Mouse (Mus musculus) heart, adult 9 months (tissue): ENCODE measurements around the gene Xpr1.

Experiments
- DNase-seq, 2 experiments: peaks; one replicate each; pipeline ENCODE4 v3.0.0; 2022; ENCODE audit warnings: low spot score in 2 of 2

Gene Xpr1

GRCm38 (mm10) chr1:155252631-155253121, 164.5 kb downstream of the Xpr1 start:
- DNase-seq = no peak

- DNase-seq = no peak
Measured at GRCm38 (mm10) chr1:155251596-155251995, 165.6 kb downstream of the Xpr1 start.

- DNase-seq = no peak
Measured at GRCm38 (mm10) chr1:155250531-155251135, 166.6 kb downstream of the Xpr1 start.

GRCm38 (mm10) chr1:155249896-155250295, 167.3 kb downstream of the Xpr1 start:
- no peak for DNase-seq

- DNase-seq = no peak
Measured at GRCm38 (mm10) chr1:155248041-155248440, 169.2 kb downstream of the Xpr1 start.

- DNase-seq = no peak
Measured at GRCm38 (mm10) chr1:155247441-155247840, 169.8 kb downstream of the Xpr1 start.

GRCm38 (mm10) chr1:155245516-155245915, 171.7 kb downstream of the Xpr1 start:
- no peak for DNase-seq

GRCm38 (mm10) chr1:155244771-155245211, 172.4 kb downstream of the Xpr1 start:
- DNase-seq = peak in 1 of 2 experiments; percentile 24

GRCm38 (mm10) chr1:155243797-155244770, 173.1 kb downstream of the Xpr1 start, which contains the start of gene BC034090:
TSS of gene BC034090 (minus strand) at chr1:155244444.
- peak; percentile 65 to 71 for DNase-seq

- DNase-seq = no peak
Measured at GRCm38 (mm10) chr1:155242488-155242745, 174.8 kb downstream of the Xpr1 start.

GRCm38 (mm10) chr1:155241701-155242487, 175.3 kb downstream of the Xpr1 start:
- no peak for DNase-seq

- DNase-seq = peak; percentile 48 to 59
Measured at GRCm38 (mm10) chr1:155239962-155240717, 177.1 kb downstream of the Xpr1 start.

GRCm38 (mm10) chr1:155239169-155239568, 178.0 kb downstream of the Xpr1 start:
- DNase-seq = no peak

GRCm38 (mm10) chr1:155238126-155238525, 179.1 kb downstream of the Xpr1 start:
- DNase-seq = no peak

- DNase-seq = no peak
Measured at GRCm38 (mm10) chr1:155237390-155237789, 179.8 kb downstream of the Xpr1 start.

- DNase-seq = peak; percentile 68 to 75
Measured at GRCm38 (mm10) chr1:155236306-155237024, 180.8 kb downstream of the Xpr1 start.

GRCm38 (mm10) chr1:155235641-155236040, 181.6 kb downstream of the Xpr1 start:
- DNase-seq = no peak

- peak; percentile 88 to 89 for DNase-seq
Measured at GRCm38 (mm10) chr1:155233931-155234607, 183.1 kb downstream of the Xpr1 start.

- peak in 1 of 2 experiments; percentile 22 for DNase-seq
Measured at GRCm38 (mm10) chr1:155233378-155233777, 183.8 kb downstream of the Xpr1 start.

- DNase-seq = no peak
Measured at GRCm38 (mm10) chr1:155232786-155233185, 184.4 kb downstream of the Xpr1 start.
